Mouse (Mus musculus) ES-E14 (cell line): ENCODE data around the gene Papolb.

ENCODE experiments used
- CHD2 ChIP-seq: IDR thresholded peaks from 2 replicates; pipeline ENCODE4 v1.6.1; 2014; ENCODE audit warnings: mild to moderate bottlenecking, low read depth, low read length, inconsistent platforms
- MAFK ChIP-seq: IDR thresholded peaks from 2 replicates; pipeline ENCODE4 v1.6.1; 2014; ENCODE audit warnings: mild to moderate bottlenecking, low read depth, low read length, inconsistent platforms; ENCODE audit not compliant: insufficient read depth
- ZC3H11A ChIP-seq: IDR thresholded peaks from 2 replicates; pipeline ENCODE4 v1.6.1; 2012; ENCODE audit warnings: low read depth, mild to moderate bottlenecking, inconsistent platforms, low read length, borderline replicate concordance

DNA sequence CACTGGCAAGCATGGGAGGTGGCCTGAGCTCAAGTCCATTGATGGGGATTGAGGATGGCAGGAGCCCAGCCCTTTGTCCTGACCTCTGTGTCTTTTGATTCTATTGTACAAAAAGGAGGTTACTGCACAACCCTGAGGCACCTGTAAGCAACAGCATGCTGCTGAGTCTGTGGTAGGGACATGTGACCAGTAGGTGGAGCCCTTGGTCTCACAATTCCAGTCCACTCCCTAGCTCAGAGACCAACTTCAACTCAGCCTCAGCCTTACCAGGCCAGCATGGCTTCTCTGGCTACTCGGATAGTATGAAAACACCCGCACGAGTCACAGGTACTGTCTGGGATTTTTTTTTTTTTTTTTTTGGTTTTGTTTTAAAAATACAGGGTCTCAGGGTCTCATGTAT, 27.5 kb downstream of the Papolb start:
- no peak for TF ChIP-seq CHD2
- no peak for TF ChIP-seq MAFK
- TF ChIP-seq ZC3H11A: peak; percentile 54; the same call in 1 of the 2 replicates
